Mouse (Mus musculus) heart, postnatal 10 days (tissue): Measurements from ENCODE around the gene Olfr17. TPM values are rescaled to one million over a fixed set of nuclear protein-coding genes. Genes with fewer than 3 reads are reported as not detected.
"Not testable (repeated sequence)": the region's sequence is repeated elsewhere in the genome, so short reads cannot be mapped to it uniquely, and the experiment has no call there.

ENCODE experiments used
- DNase-seq, 2 experiments: peaks; one replicate each; pipeline ENCODE4 v3.0.0; 2021
- intact Hi-C: fragments of 180-260 bp; cut with DNase I; formaldehyde crosslinking; loops from one replicate; pipeline ENCODE4 v1.15.1; 2025
- total RNA-seq, 2 experiments: library from RNA; stranded (reverse); gene quantifications; 2 replicates each; pipeline ENCODE4 v1.2.3; 2021

Olfr17 gene
- not detected for total RNA-seq

- intact Hi-C loops = no loop called here
- no peak for DNase-seq
These were observed at the start of gene Olfr17 for GRCm38 (mm10) chr7:107092920-107093319. Olfr17 (plus strand) TSS chr7:107093220.

- DNase-seq = no peak
- intact Hi-C loops = no loop called here
These were observed 48.6 kb upstream of the Olfr17 start for GRCm38 (mm10) chr7:107044407-107044806.

DNA sequence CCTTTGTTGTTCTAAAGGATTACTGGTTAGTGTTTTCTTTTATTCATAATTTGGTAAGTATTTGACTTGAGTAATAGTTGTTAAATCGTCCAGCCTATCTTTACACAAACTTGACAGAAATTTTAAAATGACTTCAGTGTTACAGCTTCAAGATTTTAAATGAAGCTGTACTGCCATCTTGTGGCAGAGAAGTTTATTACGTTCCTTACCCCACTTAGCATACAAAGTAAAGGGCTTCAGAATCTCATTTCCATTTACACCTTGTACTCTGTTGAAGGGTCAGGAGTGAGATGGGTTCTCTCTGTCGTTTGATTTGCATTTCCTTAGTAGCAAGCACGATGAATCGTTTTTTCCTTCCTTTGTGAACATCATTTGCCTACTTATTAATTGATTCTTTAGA, 47.2 kb upstream of the Olfr17 start:
- intact Hi-C loops = loop anchor here (2.0 kb wide), 1 partner anchor 1229 kb away; no protein-coding TSS in a partner anchor
- peak; percentile 42 to 64 for DNase-seq

DNA sequence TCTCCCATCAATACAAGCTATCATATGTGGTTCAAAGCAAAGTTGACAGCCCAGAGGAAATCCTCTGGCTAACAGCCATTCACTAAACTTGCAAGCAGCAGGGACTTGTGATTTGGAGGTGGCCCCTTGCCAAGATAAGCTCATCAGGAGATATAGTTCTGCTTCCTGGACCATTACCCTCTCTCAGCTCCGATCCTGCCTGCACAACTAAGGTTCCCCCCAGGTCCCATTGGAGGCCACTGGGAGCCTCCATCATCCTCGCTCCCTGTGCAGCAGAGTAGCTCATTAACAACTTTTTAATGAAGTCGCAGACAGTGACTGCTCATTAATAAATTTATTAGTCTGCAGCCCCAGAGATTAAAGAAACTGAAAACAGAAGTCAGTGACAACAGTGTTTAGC, 45.4 kb upstream of the Olfr17 start:
- no peak for DNase-seq
- intact Hi-C loops = loop anchor here (2.0 kb wide), 1 partner anchor 1231 kb away; no protein-coding TSS in a partner anchor

- intact Hi-C loops = no loop called here
- no peak for DNase-seq
These were observed 22.3 kb upstream of the Olfr17 start, which contains the start of gene Olfr714 for GRCm38 (mm10) chr7:107070681-107071080. Olfr714 (plus strand) TSS chr7:107070981.

DNA sequence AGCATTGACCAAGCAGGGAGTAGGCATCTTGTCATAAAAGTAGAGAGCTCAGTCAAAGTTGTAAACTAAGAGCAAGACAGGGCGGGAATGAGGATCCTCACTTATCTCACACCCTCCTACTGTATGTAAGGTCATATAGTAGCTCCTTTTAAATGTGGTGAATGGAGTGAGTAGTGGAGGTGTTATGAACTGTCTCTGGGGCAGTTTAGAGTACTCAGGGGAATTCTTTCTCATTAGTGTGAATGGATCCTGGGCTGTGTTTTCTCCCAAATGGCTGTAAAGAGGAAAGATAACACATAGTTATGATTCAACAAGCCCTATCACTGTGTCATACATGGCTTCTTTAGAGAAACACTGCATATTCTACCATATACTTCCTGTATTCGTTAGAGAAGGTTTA, 17.2 kb downstream of the Olfr17 start, which contains the start of gene Olfr715b:
TSS of gene Olfr715b (minus strand) at position 101 of the 400 bp plus-strand sequence.
- intact Hi-C loops, DNase-seq: not testable (repeated sequence)

DNA sequence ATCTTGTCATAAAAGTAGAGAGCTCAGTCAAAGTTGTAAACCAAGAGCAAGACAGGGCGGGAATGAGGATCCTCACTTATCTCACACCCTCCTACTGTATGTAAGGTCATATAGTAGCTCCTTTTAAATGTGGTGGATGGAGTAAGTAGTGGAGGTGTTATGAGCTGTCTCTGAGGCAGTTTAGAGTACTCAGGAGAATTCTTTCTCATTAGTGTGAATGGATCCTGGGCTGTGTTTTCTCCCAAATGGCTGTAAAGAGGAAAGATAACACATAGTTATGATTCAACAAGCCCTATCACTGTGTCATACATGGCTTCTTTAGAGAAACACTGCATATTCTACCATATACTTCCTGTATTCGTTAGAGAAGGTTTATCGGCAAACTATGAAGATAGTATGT, 38.0 kb downstream of the Olfr17 start, which contains the start of gene Olfr715:
TSS of gene Olfr715 (minus strand) at position 101 of the 400 bp plus-strand sequence.
- DNase-seq, intact Hi-C loops: not testable (repeated sequence)

DNA sequence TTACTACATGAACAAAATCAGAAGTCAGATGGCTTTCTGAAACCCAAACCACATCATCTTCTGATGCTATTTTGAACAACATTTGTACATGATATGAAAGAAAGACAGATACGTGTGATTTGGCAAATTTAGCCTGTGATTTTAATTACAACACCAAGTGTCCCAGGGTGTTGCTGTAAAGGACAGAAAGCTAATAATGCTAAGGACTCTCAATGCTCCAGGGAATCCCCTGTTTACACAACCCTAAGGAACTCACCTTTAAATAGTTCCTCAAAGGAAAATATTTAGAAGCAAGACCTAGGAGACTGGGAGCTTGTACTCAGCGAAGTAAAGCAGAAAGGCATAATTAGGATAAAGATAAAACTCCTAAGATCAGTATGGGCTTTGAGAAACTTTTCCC, 45.0 kb downstream of the Olfr17 start, which contains the start of gene Olfr716:
TSS of gene Olfr716 (plus strand) at position 301 of the 400 bp plus-strand sequence.
- DNase-seq, intact Hi-C loops: not testable (repeated sequence)

Other genes starting within 250 kb of the Olfr17 start
- gene Olfr703, start 249.9 kb upstream of the Olfr17 start, total RNA-seq = not detected
- not detected for gene Olfr704, start 230.0 kb upstream of the Olfr17 start, total RNA-seq
- gene Olfr705, start 216.3 kb upstream of the Olfr17 start, total RNA-seq = not detected
- gene Olfr706, start 205.1 kb upstream of the Olfr17 start, total RNA-seq = not detected
- not detected for gene Olfr707, start 192.0 kb upstream of the Olfr17 start, total RNA-seq
- not detected for gene Olfr1532-ps1, start 185.2 kb upstream of the Olfr17 start, total RNA-seq
- not detected for gene Olfr709-ps1, start 161.0 kb upstream of the Olfr17 start, total RNA-seq
- not detected for gene Olfr710, start 144.9 kb upstream of the Olfr17 start, total RNA-seq
- not detected for gene Olfr6, start 129.3 kb upstream of the Olfr17 start, total RNA-seq
- gene Olfr711, start 117.8 kb upstream of the Olfr17 start, total RNA-seq = not detected
- gene Olfr2, start 87.1 kb upstream of the Olfr17 start, total RNA-seq = not detected
- not detected for gene Olfr713, start 62.0 kb upstream of the Olfr17 start, total RNA-seq
- not detected for gene Olfr714, start 22.2 kb upstream of the Olfr17 start, total RNA-seq
- not detected for gene Olfr715b, start 17.1 kb downstream of the Olfr17 start, total RNA-seq
- gene Olfr715, start 37.9 kb downstream of the Olfr17 start, total RNA-seq = not detected
- not detected for gene Olfr716, start 45.1 kb downstream of the Olfr17 start, total RNA-seq
- gene Nlrp14, start 73.8 kb downstream of the Olfr17 start, total RNA-seq = not detected
- under 1 TPM; 0.17 to 0.34 TPM for gene Rbmxl2, start 116.2 kb downstream of the Olfr17 start, total RNA-seq